In genomic region chr5:78584823-78585222, GRCm38 (mm10) we compare ENCODE assay signal across 8 mouse cellular contexts.
A peak's percentile ranks its signal among the peaks of the same experiment; 100 is the strongest.
DNase-seq lines count a peak whose midpoint lies in the region; ATAC-seq and TF ChIP-seq lines count a peak whose summit lies in the region.

No protein-coding gene starts in this region.

- no peak; the same call in 1 of the 2 replicates for ATAC-seq in embryonic facial prominence, embryonic 11.5 days (replicated peaks; ENCODE audit: insufficient number of reproducible peaks, low FRiP score, low TSS enrichment, low read depth)
- peak; percentile 82 for ATAC-seq in forebrain, postnatal 0 days

- H3K27me3 ChIP-seq in embryonic facial prominence, embryonic 11.5 days (ENCODE audit: control insufficient read depth, insufficient read depth, low read length): no peaks in the 10 kb centered on the region
- H3K27me3 ChIP-seq in embryonic facial prominence, embryonic 10.5 days (replicated peaks; ENCODE audit: low read depth, poor library complexity, severe bottlenecking): no peaks in the 10 kb centered on the region
- H3K27me3 ChIP-seq in forebrain, postnatal 0 days (ENCODE audit: insufficient read depth, low read length): no peaks in the 10 kb centered on the region

- no peak overlapping the region for H3K4me3 ChIP-seq in embryonic facial prominence, embryonic 11.5 days (ENCODE audit: low read depth, low read length)
- H3K4me3 ChIP-seq in embryonic facial prominence, embryonic 10.5 days: no peak overlapping the region
- H3K4me3 ChIP-seq in forebrain, postnatal 0 days (ENCODE audit: low read depth, low read length): no peak overlapping the region

- TF ChIP-seq CTCF in forebrain, postnatal 0 days (IDR thresholded peaks at IDR 0.05; ENCODE audit: low read depth): no peak

- no peak overlapping the region for H3K9ac ChIP-seq in embryonic facial prominence, embryonic 11.5 days (replicated peaks; ENCODE audit: low read length)
- H3K9ac ChIP-seq in forebrain, postnatal 0 days: no peak overlapping the region

- H3K27ac ChIP-seq in embryonic facial prominence, embryonic 11.5 days (replicated peaks; ENCODE audit: low read depth, low read length): no peak overlapping the region
- H3K27ac ChIP-seq in embryonic facial prominence, embryonic 10.5 days (replicated peaks): no peak overlapping the region
- H3K27ac ChIP-seq in forebrain, postnatal 0 days (ENCODE audit: low read depth, low read length): no peak overlapping the region

- H3K4me2 ChIP-seq in embryonic facial prominence, embryonic 11.5 days (ENCODE audit: low read depth, low read length): no peak overlapping the region
- no peak overlapping the region for H3K4me2 ChIP-seq in forebrain, postnatal 0 days (ENCODE audit: low read depth)

- H3K36me3 ChIP-seq in embryonic facial prominence, embryonic 11.5 days (replicated peaks; ENCODE audit: control insufficient read depth, insufficient read depth, low read depth, low read length): no peaks in the 10 kb centered on the region
- H3K36me3 ChIP-seq in embryonic facial prominence, embryonic 10.5 days (replicated peaks): no peaks in the 10 kb centered on the region
- no peaks in the 10 kb centered on the region for H3K36me3 ChIP-seq in forebrain, postnatal 0 days (ENCODE audit: insufficient read depth)

- peak; percentile 14 for DNase-seq in embryonic facial prominence, embryonic 11.5 days (ENCODE audit: low spot score)
- no peak for DNase-seq in embryonic facial prominence, embryonic 10.5 days (ENCODE audit: low spot score)
- DNase-seq in forebrain, postnatal 0 days: peak; percentile 43
- DNase-seq in layer of hippocampus, postnatal 36 days: peak; percentile 58 to 71
- peak; percentile 30 for DNase-seq in retina, postnatal 1 day
- DNase-seq in kidney, postnatal 14 days: no peak
- no peak for DNase-seq in heart, postnatal 4 days
- DNase-seq in heart, adult 9 months (ENCODE audit: low spot score in 2 of 2): no peak

- no peaks in the 10 kb centered on the region for H3K9me3 ChIP-seq in embryonic facial prominence, embryonic 11.5 days (replicated peaks; ENCODE audit: control insufficient read depth, low read length)
- no peaks in the 10 kb centered on the region for H3K9me3 ChIP-seq in embryonic facial prominence, embryonic 10.5 days
- H3K9me3 ChIP-seq in forebrain, postnatal 0 days (ENCODE audit: low read length): no peaks in the 10 kb centered on the region

- WGBS in embryonic facial prominence, embryonic 11.5 days: 84% methylated on average over 1 of the region's 1 CpGs
- WGBS in embryonic facial prominence, embryonic 10.5 days: 84% methylated on average over 1 of the region's 1 CpGs
- WGBS in forebrain, postnatal 0 days: 45% methylated on average over 1 of the region's 1 CpGs

- H3K4me1 ChIP-seq in embryonic facial prominence, embryonic 11.5 days (ENCODE audit: control insufficient read depth, insufficient read depth, low read length): no peaks in the 10 kb centered on the region
- no peaks in the 10 kb centered on the region for H3K4me1 ChIP-seq in embryonic facial prominence, embryonic 10.5 days
- H3K4me1 ChIP-seq in forebrain, postnatal 0 days (ENCODE audit: insufficient read depth): no peaks in the 10 kb centered on the region

Comparison
In these comparisons a context has a peak if more than half of its experiments do, and no peak if none do; other contexts are left out.
1. DNase-seq: peak in embryonic facial prominence, embryonic 11.5 days (single experiment), forebrain, postnatal 0 days (single experiment), layer of hippocampus, postnatal 36 days (2 of 2) and retina, postnatal 1 day (single experiment); none in embryonic facial prominence, embryonic 10.5 days (single experiment), kidney, postnatal 14 days (single experiment), heart, postnatal 4 days (single experiment) and heart, adult 9 months (0 of 2).